Mouse (Mus musculus) ovary, adult 18-20 months (tissue): ENCODE data around the gene Cd151.

Source experiments
- DNase-seq: peaks from one replicate; pipeline ENCODE4 v3.0.0; 2022; ENCODE audit warnings: low spot score, mixed read lengths

Cd151 gene

DNA sequence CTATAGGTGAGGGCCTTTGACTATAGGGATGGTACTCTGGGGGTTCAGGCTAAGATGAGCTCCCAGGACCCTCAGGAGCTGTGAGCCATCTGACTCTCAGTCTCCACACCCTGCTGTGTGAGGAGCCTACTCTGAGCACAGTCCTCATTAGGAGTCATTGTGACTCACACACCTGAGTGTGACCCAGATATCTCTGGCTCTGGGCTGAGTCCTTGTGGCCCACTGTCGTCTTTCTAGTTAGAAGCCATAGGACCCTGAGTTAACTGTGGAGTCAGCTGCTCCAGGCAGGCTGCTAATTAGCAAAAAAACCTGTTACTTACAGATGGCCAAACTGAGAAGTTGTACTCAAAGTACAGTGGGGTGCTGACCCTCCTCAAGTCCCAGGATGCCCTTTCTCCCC lies 26.5 kb downstream of the Cd151 start:
- no peak for DNase-seq

GRCm38 (mm10) chr7:141495379-141495778 lies 28.2 kb downstream of the Cd151 start:
- DNase-seq: no peak

- DNase-seq: no peak
Observed at GRCm38 (mm10) chr7:141495940-141496339, 28.7 kb downstream of the Cd151 start.

GRCm38 (mm10) chr7:141497600-141497999 lies 30.4 kb downstream of the Cd151 start:
- DNase-seq: no peak

DNA sequence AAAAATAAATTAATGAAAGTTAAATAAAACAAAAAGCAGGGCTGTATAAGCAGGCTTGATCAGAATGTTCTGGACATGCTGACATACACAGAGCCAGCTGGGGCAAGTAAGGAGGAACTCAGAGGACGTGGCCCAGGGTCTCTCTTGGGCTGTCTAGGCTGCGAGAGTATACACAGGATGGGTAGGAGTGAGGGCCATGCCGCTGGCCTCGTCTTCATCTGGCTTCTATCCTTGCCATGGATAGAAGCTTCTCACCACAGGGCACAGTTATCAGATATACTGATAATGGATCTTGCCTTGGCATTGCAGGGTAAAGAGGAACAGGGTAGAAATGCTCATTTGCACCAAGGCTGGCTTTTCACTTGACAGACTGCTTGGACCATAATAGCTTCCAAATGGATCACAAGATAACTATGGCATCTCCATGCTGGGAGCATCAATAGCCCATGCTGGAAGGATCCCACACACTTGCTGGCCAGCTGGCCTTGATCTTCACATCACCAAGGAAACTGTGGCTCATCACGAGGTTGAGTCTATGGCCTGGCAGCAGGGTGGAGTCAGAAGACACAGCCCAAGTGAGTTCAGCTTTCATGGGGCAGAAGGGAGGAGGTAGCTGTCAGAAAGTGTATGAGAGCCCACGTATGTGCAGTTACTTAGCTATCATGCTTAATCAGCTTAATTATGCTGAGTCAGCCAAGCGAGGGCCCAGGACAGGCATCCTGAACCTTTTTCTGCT lies 34.8 kb downstream of the Cd151 start:
- DNase-seq: peak; percentile 46

DNA sequence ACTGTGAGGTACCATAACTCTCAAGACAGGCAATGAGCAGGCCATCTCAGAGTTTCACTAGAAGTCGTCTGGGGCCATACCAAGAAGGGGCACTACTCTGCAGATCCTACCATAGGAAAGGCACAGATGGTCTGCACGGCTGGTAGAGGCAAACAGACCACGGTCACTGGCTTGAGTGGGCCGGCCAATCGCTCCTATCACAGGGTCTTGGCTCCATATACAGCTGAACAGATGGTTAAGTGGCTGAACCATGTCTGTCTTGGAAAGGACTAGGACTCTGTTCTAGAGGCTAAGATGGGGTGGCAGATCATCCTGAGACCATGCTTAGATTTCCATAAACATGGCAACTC lies 35.3 kb downstream of the Cd151 start:
- no peak for DNase-seq

DNA sequence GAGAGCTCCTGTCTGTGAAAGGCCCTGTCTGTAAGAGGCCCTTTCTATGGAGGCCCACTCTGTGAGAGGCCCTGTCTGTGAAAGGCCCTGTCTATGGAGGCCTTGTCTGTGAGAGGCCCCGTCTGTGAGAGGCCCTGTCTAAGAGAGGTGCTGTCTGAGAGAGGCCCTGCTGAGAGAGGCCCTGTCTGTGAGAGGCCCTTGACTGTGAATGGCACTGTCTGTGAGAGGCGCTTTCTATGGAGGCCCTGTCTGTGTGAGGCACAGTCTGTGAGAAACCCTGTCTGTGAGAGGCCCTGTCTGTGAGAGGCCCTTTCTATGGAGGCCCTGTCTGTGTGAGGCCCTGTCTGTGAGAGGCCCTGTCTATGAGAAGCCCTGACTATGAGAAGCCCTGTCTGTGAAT lies 39.1 kb downstream of the Cd151 start:
- DNase-seq: no peak

- DNase-seq: no peak
Observed at GRCm38 (mm10) chr7:141508160-141508559, 41.0 kb downstream of the Cd151 start.

DNA sequence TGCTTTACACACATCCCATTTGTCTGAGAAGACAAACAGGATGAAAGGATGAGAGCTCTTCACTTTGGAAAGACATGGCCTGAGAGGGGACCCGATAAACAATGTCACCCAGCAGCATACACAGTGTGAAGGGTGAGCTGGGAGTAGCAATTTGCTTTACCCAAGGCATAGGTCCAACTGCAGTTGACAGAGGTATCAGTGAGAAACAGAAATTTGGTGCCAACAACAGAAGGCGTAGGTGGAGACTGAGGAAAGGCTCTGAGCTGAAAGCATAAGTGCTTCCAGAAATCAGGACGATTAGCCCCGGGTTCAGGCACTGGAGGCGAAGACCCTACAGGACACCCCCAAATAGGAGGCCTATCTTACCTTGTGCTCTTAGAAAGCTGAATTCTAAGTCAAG lies 43.0 kb downstream of the Cd151 start:
- DNase-seq: no peak

GRCm38 (mm10) chr7:141510681-141511191 lies 43.5 kb downstream of the Cd151 start:
- no peak for DNase-seq

DNA sequence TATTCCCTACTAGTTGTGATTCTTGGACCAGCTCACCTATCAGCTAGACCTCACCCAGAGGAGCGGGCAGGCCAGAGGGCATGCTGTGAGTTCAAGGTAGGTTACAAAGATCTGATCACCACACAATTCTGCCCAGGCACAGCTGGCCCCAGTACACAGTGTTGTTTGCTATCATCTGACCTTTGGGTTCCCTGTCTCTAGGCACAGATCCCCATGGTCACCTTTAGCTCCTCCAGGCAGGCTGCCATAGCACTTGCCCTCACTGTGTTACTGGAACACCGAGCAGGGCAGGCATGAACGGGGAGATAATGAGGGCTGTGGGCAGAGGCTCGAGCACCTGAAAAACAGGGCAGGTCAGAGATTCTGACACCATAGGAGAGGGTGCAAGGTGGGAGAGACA lies 50.4 kb downstream of the Cd151 start:
- DNase-seq: no peak

DNA sequence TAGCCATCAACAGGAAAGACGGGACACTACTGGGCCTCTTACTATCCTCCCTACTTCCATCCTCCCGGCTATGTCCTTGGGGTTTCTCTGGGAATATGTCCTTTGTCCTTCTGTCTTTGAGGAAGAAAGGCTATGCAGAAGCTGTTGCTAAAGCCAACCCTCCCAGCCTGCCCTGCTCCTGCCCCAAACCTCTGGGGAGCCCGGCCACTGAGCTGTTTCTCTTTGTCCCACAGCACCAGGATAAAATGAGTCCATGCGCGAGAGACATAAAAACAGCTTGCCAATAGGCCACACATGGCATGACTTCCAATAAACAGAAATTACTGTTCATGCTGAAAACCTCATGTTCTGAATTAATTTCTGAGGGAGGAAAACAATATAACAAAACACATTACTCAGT lies 51.1 kb downstream of the Cd151 start:
- DNase-seq: no peak

- no peak for DNase-seq
Observed at GRCm38 (mm10) chr7:141518926-141519325, 51.7 kb downstream of the Cd151 start.

DNA sequence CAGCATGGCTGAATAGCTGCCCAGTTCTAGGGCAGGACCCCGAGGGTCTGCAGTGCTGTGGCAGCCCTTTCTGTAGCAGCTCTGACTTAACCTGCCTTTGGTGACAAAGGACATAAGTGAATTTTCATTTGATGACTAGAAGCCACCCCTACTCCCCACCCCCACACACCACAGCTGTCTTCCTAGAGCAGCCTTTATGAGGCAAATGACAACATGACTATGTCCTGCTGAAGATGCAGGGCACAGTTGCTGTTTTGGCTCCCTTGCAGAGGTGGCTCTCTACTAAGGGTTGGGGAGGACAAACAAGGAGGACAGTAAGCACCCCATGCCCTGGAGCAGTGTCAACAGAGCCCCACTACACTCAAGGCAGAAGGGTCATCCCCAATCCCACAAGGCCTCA lies 52.6 kb downstream of the Cd151 start:
- no peak for DNase-seq
